Comparison of ENCODE assay signal across 8 mouse cellular contexts in genomic region chr9:41147203-41147842, GRCm38 (mm10). TPM values are rescaled to one million over a fixed set of nuclear protein-coding genes. Genes with fewer than 3 reads are reported as not detected.
A peak's percentile ranks its signal among the peaks of the same experiment; 100 is the strongest.
DNase-seq lines count a peak whose midpoint lies in the region; ATAC-seq and TF ChIP-seq lines count a peak whose summit lies in the region.

No protein-coding gene starts in this region.

- peak; percentile 80 for ATAC-seq in lung, embryonic 14.5 days (ENCODE audit: insufficient read depth)
- no peak for ATAC-seq in stomach, embryonic 16.5 days (ENCODE audit: insufficient read depth, low FRiP score)

- 60% methylated on average over 13 of the region's 13 CpGs for WGBS in thymus, adult 2 months
- WGBS in lung, embryonic 14.5 days: 14% methylated on average over 13 of the region's 13 CpGs
- 17% methylated on average over 13 of the region's 13 CpGs for WGBS in stomach, embryonic 16.5 days

- no peaks in the 10 kb centered on the region for H3K9me3 ChIP-seq in lung, embryonic 14.5 days (ENCODE audit: low read depth, low read length)
- H3K9me3 ChIP-seq in stomach, embryonic 16.5 days (replicated peaks; ENCODE audit: control insufficient read depth, low read length): no peaks in the 10 kb centered on the region

- no peaks in the 10 kb centered on the region for H3K27me3 ChIP-seq in thymus, adult 2 months (ENCODE audit: control insufficient read depth, insufficient read depth, low read length)
- H3K27me3 ChIP-seq in lung, embryonic 14.5 days (ENCODE audit: insufficient read depth, low read length): no peaks in the 10 kb centered on the region
- no peaks in the 10 kb centered on the region; the same call in 1 of the 2 replicates for H3K27me3 ChIP-seq in stomach, embryonic 16.5 days (ENCODE audit: control insufficient read depth, insufficient read depth, low read length)

- peak overlapping the region; percentile 76 for H3K27ac ChIP-seq in thymus, adult 2 months (ENCODE audit: control insufficient read depth, insufficient read depth, low read length)
- no peak overlapping the region for H3K27ac ChIP-seq in lung, embryonic 14.5 days (ENCODE audit: low read depth)
- peak overlapping the region; percentile 29; the same call in 1 of the 2 replicates for H3K27ac ChIP-seq in stomach, embryonic 16.5 days (ENCODE audit: low read length)

- peak overlapping the region; percentile 30 for H3K4me2 ChIP-seq in lung, embryonic 14.5 days
- peak overlapping the region; percentile 36; the same call in 1 of the 2 replicates for H3K4me2 ChIP-seq in stomach, embryonic 16.5 days (ENCODE audit: low read depth, low read length)

- TF ChIP-seq CTCF in thymus, adult 2 months (IDR thresholded peaks at IDR 0.05; ENCODE audit: borderline replicate concordance, control insufficient read depth, extremely low read depth, insufficient read depth, low read length, poor library complexity): no peak
- TF ChIP-seq CTCF in lung, embryonic 14.5 days (IDR thresholded peaks at IDR 0.05; ENCODE audit: low read depth): no peak

- TF ChIP-seq POLR2A in thymus, adult 2 months (IDR thresholded peaks at IDR 0.05; ENCODE audit: control insufficient read depth, extremely low read depth, insufficient read depth, low read length, poor library complexity): no peak

- peak; percentile 40 to 44 for DNase-seq in cerebellum, postnatal 14 days
- no peak for DNase-seq in cerebellum, adult 11 months
- DNase-seq in thymus, adult 2 months: no peak
- no peak for DNase-seq in thymus, postnatal 36 days
- DNase-seq in lung, embryonic 14.5 days: peak; percentile 80
- DNase-seq in gastrocnemius, postnatal 25 days: no peak
- no peak for DNase-seq in right cerebral cortex, postnatal 10 days (ENCODE audit: low spot score in 2 of 2)

- no peak overlapping the region for H3K9ac ChIP-seq in lung, embryonic 14.5 days
- H3K9ac ChIP-seq in stomach, embryonic 16.5 days (ENCODE audit: low read length): peak overlapping the region; percentile 3; the same call in 1 of the 2 replicates

- H3K4me1 ChIP-seq in thymus, adult 2 months (replicated peaks; ENCODE audit: control insufficient read depth, insufficient read depth, low read length): peaks cover 23% of the 10 kb centered on the region
- H3K4me1 ChIP-seq in lung, embryonic 14.5 days (ENCODE audit: insufficient read depth): no peaks in the 10 kb centered on the region
- 0 out of 2 replicates have a peak, but pooled peaks cover 11% of the 10 kb centered on the region for H3K4me1 ChIP-seq in stomach, embryonic 16.5 days (ENCODE audit: control insufficient read depth, insufficient read depth, low read length)

- H3K36me3 ChIP-seq in thymus, adult 2 months (ENCODE audit: control insufficient read depth, insufficient read depth, low read length): no peaks in the 10 kb centered on the region
- H3K36me3 ChIP-seq in lung, embryonic 14.5 days (ENCODE audit: insufficient read depth): no peaks in the 10 kb centered on the region
- H3K36me3 ChIP-seq in stomach, embryonic 16.5 days (ENCODE audit: control insufficient read depth, insufficient read depth, low read length): no peaks in the 10 kb centered on the region

- no peak overlapping the region for H3K4me3 ChIP-seq in thymus, adult 2 months (ENCODE audit: control insufficient read depth, insufficient read depth, low read length)
- no peak overlapping the region for H3K4me3 ChIP-seq in lung, embryonic 14.5 days (ENCODE audit: low read depth, low read length)
- no peak overlapping the region for H3K4me3 ChIP-seq in stomach, embryonic 16.5 days (replicated peaks; ENCODE audit: low read length)

RNA-seq across cellular contexts. Expression of gene Ubash3b, which starts 14.2 kb away (rescaled TPM):
- 7.0 and 7.6 TPM in 2 replicates for polyA plus RNA-seq in thymus, adult 2 months (2012; rRNA removed)
- polyA plus RNA-seq in lung, embryonic 14.5 days (2014; fragmentation: Nextera tagmentation; extraction: Ambion mirVana): 6.2 and 8.0 TPM in 2 replicates
- polyA plus RNA-seq in stomach, embryonic 16.5 days (2015; fragmentation: Nextera tagmentation; extraction: Ambion mirVana): 2.2 and 3.0 TPM in 2 replicates
- total RNA-seq in gastrocnemius, postnatal 25 days (2021): 1 to 10 TPM in 1 of 2 experiments, under 1 TPM in 1; 0.38 to 1.3 TPM

Comparison
In these comparisons a context has a peak if more than half of its experiments do, and no peak if none do; other contexts are left out.
1. DNase-seq: peak in cerebellum, postnatal 14 days (2 of 2) and lung, embryonic 14.5 days (single experiment); none in cerebellum, adult 11 months (single experiment), thymus, adult 2 months (single experiment), thymus, postnatal 36 days (0 of 2), gastrocnemius, postnatal 25 days (single experiment) and right cerebral cortex, postnatal 10 days (0 of 2).